Mouse (Mus musculus): ENCODE data around the gene Slc35a5. TPM values are rescaled to one million over a fixed set of nuclear protein-coding genes. Genes with fewer than 3 reads are reported as not detected.

Gene Slc35a5
- 0.12 and 1.7 TPM in 2 replicates for polyA plus RNA-seq (2012; ENCODE audit: low replicate concordance)

GRCm38 (mm10) chr16:45158522-45159388 lies at the start of gene Slc35a5, which contains the start of gene Atg3:
Gene Slc35a5, minus strand, starts transcription at chr16:45158706.
Gene Atg3, plus strand, starts transcription at chr16:45158785.

GRCm38 (mm10) chr16:45093137-45093731 lies 65.3 kb downstream of the Slc35a5 start, which contains the start of gene Ccdc80:
Gene Ccdc80, plus strand, starts transcription at chr16:45093402.

Other genes with a start within 250 kb of the Slc35a5 start
- gene Cd200r3, start 215.0 kb downstream of the Slc35a5 start, polyA plus RNA-seq (2012; ENCODE audit: low replicate concordance) = 0.27 TPM in 1 of 2 replicates, not detected in the other
- gene Ccdc80, start 65.3 kb downstream of the Slc35a5 start, polyA plus RNA-seq (2012; ENCODE audit: low replicate concordance) = 0.84 and 2.3 TPM in 2 replicates
- gene Atg3, start 79 bp upstream of the Slc35a5 start, polyA plus RNA-seq (2012; ENCODE audit: low replicate concordance) = 10.6 and 13.6 TPM in 2 replicates
- gene Btla, start 65.6 kb upstream of the Slc35a5 start, polyA plus RNA-seq (2012; ENCODE audit: low replicate concordance) = 0.36 and 0.42 TPM in 2 replicates